Mouse (Mus musculus) erythroblast, adult 5-6 weeks (primary cell): ENCODE data around the gene Mast4. TPM values are rescaled to one million over a fixed set of nuclear protein-coding genes. Genes with fewer than 3 reads are reported as not detected.

Experiments used
- ATAC-seq: replicated peaks from 2 replicates; pipeline ENCODE4 v1.8.0; 2016; ENCODE audit warnings: moderate number of reproducible peaks, mild to moderate bottlenecking, moderate TSS enrichment, inconsistent platforms; ENCODE audit not compliant: poor library complexity, low FRiP score, severe bottlenecking
- total RNA-seq, 2 experiments: library from RNA; stranded (forward) in 1 of 2; stranded (reverse) in 1 of 2; fragments of 150-400 nt in 1 of 2; fragments of 200-764, 138-1000 nt in 1 of 2; gene quantifications; 2 replicates each; pipeline versions ENCODE4 v1.2.3 to v1.2.4; 2015 to 2017; ENCODE audit warnings: low replicate concordance in 2 of 2

The Mast4 gene
- total RNA-seq, 2 experiments from 2014 or later, result 2.1 to 5.2 TPM

DNA sequence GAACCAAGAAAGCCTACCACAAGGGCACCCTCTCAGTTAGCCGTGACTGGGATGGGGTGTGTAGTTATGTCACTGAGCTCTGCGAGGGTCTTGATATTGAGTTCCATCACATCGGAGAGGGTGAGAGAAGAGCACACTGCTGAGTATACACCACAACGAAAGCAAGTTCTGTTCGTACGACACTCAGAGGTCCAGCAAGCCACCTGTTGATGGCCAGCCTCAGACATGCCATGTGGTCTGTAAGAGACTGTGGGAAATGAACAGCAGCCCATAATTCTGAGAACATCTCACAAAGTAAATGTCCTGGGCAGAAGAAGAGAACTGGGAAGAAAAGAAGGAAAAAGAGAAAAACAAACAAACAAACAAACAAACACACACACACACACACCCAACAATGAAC is 255.5 kb downstream of the Mast4 start:
- ATAC-seq, result no peak

DNA sequence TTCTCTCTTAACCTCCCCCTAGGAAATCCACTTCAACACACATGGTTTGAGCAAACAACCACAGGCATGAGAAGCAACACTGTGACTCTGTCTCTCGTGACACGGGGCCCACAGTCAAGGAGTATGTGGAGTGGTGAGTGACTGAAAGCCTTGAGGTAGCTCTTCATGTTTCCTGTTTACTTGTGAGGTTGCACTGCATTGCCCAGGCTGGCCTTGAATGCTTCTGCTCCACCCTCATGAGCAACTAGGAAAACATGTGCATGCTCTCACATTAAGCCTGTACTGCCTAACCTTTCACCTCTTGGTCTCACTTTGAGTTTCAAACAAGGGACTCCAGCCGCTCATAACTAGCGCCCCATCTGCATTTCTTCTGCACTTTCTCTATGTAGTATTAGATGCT is 260.8 kb downstream of the Mast4 start:
- no peak for ATAC-seq

DNA sequence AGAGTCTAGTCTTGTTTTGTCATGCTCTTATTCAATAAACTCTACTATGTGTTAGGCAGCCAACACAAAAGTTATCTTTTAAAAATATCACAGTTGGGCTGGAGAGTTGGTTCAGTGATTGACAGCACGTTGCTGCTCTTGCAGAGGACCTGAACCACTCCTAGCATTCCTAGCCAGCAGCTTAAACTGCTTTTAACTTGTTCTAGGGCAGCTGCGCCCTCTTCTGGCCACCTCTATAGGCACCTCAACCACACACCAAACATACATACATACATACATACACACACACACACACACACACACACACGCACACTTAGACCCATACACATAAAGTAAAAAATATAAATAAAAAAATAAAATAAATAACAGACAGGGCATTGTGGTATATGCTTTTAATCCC is 262.5 kb downstream of the Mast4 start:
- no peak for ATAC-seq

DNA sequence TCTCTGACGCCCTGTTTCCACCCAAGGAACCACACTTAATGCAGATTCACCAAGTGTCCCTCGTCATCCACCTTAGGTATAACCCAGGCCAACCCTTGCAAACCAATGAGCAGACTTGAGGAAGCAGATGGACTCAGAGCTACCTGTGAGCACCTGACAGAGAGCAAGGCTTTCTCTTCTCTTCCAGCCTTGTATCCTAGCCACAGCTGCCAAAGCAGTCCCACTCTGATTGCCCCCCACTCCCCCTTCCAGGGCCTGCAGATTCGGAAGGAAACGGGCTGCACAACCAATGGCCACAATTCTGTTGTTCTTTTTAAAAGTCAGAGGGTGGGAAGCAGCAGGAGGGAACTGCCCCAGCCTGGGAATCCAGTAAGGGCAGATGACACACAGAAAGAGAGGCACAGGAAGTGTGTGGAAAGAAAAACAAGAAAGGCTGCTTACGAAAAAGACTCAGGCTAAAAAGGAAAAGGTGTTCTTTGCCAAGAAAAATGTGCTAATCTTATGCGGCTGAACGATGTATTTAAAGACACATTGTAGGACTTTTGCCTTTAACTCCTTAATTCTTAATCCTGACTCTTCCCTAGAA is 266.6 kb downstream of the Mast4 start:
- no peak for ATAC-seq

DNA sequence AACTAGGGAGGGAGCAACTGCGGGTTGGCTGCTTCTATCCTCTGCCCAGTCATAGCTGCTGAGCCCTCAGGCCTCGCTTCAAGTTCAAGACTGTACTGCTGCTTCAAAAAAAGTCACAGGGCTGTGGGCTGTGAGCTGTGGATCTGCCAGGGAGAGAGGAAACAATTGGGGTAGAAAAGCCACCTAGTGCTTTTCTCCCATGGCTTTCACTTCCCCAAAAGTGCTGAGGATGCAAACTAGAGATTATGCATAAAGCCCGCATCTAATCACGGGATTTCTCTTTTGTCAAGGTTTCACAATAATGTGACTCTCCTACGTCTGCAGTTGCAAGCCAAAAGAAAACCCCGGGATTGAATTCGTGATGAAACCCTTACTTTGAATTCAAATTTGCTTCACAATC is 268.9 kb downstream of the Mast4 start:
- ATAC-seq, result no peak

DNA sequence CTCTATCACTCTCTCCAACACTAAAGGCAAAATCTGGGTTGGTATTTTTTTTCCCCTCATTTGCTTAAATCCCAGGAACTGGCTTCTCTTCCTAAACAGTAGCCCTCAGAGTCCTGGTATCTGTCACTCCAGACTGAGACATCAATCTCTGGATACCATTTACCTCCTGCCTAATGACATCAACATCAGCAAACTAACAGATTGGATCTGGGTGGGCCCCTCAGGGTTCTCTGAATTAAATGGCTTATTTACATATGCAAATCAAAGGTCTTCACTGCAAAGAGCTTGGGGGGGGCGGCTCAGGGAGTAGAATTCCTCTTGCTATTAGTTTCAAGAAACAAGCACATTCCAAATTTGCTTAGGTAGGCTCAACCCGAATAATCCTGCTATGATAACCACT is 272.6 kb downstream of the Mast4 start:
- no peak for ATAC-seq

DNA sequence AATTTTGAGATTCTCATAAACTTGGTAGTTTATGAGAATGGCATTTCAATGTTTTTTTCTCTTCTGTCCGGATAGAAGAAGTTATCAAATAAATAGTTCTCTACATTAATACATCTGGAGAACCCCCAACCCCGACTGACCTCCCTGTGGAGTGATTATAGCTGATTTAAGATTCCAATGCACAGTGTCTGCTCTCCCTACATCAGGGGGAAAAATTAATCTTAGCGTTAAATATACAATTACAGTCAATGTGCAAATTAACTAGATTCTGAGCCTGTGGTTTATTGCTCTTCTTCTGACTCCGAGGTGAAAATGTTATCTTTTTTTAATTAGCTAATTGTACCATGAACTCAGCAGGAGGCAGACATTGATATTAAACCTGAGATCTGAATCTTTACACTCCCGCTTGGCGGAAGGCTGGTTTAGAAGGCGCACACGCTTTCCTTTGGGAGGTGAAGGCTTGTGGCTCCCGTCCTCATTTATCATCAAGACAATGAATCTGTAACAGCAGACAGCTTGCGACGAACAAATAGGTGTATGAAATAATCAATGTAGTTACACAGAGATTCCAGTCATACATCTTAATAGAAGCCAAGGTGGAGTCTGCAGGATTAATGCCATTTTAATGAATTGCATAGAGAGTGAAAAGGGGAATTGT is 274.2 kb downstream of the Mast4 start:
- ATAC-seq, result no peak

DNA sequence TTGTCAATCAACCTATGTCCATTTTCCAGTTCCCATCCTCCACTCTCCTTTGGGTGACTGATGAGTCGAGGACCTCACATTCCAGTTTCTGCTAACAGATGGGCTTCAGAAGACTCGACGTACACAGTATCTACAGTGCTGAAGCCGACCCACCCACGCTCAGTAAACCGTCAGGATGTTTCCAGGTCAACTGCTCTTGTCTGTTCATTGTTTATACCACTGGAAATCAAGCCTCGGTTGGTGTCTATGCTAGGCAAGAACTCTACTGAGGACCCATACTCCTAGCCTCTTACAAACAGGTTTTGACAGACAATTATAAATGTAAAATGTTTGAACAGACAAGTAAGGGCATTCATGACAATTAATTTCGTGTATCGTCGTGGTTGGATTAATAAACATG is 277.8 kb downstream of the Mast4 start:
- ATAC-seq, result no peak

DNA sequence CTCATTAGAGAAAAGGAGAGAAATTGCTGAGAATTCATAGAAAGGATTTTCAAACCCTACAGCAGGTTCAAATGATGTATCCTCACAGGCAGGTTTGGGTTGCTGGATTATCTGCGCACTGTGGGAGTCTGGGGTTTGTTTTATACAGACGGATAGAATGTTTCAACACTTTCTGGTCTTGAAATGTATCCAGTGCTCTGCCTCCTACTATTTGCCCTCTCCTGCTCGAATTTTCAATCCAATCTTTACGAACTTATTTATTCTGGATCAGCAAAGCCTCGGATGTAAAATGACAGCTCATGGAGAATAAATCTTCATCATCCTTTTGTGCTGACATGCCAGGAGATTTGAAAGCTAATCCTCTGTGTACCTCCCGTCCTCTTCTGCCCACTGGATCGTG is 281.6 kb downstream of the Mast4 start:
- ATAC-seq, result no peak

DNA sequence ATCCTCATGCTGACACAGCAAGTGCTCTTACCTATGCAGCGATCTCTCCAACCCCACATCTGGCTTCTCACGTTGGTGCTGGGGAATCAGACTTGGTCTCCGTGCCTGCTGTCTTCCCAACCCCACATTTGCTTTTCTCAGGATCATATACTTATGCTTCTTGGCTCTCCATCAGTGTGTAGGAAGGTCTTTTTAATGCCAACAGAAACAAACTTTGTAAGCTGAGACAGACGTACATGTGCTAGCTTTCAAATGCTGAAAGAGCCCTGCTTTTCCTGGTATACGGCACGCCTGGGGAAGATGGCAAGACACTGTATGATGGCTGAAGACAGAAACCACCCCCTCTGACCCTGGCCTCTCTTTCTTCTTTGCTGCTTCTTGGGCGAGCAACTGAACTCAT is 285.3 kb downstream of the Mast4 start:
- ATAC-seq, result no peak

DNA sequence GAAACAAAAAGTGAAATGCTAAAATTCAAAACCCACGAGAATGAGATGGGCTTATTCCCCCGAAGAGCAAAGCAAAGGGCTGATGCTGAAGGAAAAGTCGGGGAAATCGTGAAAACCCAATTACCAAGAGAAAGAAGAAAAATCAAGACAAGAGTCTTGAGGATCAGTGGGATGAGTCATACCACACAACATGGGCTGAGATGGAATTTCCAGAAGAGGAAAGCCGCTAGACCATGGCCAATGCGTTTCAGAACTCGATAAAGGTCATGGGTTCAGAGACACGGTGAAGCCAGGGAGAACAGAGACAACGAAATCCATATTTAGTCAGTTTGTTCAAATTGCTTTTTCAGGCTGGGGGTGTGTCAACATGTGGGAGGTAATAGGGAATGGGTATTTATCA is 290.6 kb downstream of the Mast4 start:
- ATAC-seq, result no peak

DNA sequence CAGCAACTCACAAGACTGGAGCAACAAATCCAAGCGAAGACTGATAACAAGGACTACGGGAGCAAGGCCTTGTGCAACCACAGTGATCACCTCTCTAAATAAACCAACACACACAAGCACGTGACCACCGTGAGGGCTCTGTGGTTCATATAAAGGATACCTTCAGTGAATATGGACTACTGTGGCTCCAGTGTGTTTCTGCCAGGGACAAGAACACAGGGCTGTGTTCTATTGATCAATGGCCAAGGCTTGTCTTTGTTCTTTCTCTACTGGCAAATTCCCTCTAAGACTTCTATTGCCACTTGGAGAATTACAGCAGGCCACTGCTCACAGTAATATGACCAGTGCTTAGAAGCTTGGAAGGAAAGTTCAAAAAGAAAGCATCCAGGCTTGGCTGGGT is 291.3 kb downstream of the Mast4 start:
- ATAC-seq, result no peak

DNA sequence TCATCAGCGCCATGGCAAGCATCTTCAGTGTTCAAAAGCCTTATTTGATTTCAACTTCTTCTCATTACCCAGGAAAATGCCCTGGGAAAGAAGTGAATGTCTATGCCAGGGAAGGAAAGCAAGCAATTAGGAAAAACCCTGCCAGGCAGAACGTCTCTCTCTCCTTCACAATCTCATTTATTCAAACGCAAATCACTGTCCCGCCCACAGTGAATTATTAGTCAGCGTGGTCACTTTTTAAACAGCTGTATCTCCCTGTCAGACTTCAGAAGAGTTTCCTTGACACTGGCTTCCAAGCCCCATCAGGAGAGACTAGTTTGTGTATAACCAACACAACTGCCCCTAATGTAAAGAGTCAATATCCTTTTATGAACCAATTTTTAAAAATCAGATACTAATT is 296.8 kb downstream of the Mast4 start:
- ATAC-seq, result no peak

DNA sequence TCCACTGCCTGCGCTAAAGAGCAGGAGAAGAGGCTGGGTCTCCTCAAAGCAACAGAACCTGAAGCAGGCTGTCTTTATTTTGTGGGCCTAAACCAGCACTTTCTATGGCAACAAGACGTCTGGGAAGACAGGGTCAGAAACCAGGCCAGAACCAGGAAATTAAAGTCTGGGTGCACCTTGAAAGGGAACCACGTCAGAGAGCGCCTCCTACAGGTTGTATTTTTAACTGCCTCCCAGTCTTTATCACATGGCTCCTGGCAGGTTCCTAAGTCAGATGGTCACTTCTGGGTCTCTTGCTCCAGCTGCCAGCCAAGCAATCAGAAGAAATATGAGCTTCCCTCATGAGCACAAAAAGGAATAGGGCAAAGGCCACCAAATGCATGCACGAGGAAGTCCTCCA is 304.9 kb downstream of the Mast4 start:
- ATAC-seq, result no peak

DNA sequence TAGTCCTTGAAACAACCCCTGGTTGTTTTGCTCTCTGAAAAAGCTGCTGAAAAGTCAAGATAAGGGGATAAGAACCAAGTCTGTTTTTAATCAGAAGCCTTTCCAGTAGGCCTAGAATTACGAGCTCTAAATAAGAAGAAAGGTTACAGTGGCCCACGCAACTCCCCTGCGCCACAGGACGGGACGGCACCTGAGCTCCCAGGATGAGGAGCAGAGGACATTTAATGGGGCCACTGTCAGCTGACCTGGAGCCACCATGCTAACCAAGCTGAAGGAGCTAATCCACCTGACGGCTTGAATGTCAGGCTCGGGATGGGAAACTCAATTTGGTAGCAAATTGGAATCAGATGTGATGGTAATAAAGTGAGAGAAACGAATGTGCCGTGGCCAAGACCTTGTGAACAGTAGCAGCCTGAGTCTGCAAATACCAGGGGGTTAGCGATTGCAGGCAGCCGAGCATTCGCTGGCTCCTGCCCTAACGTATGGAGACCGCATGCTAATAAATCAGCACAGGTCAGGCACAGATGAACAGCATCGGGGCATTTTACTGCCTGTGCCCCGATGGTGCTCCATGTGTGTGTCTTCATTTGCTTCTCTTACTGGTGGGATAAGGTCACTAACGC is 306.7 kb downstream of the Mast4 start:
- ATAC-seq, result no peak

DNA sequence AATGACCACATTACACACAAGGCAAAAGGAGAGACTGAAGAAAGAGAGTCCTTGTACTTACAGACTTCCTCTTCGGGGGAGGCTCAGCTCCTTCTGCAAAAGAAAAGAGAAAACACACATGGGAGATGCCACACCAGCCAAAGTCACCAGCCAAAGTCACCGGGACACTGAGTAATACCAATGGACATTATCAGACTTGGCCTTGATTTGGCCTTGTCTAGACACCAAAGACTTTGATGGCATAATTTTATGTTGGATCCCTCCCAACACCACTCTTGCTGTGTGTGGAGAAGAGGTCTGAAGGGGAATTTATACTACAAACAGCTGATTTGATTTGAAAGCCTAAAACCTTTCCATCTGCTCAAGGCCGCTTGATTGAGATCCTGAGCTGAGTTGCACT is 308.8 kb downstream of the Mast4 start:
- ATAC-seq, result no peak

DNA sequence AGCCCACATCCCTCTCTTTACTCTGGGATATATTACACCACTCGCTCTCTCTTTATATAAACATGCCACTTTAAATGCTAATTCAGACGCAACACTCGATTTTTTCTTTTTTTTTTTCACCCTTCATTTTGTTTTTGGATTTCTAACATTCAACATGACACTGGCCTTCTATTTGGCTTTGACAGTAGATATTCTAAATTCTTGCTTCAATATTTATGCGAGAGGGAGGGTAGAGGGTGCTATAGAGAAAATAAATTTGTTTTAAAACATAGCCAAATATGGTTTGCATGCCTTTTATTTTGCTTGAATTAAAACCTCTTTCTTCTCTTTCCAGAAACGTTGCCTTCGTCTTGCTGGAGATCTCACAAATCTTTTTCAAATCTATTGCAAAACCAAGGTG is 315.8 kb downstream of the Mast4 start:
- no peak for ATAC-seq

DNA sequence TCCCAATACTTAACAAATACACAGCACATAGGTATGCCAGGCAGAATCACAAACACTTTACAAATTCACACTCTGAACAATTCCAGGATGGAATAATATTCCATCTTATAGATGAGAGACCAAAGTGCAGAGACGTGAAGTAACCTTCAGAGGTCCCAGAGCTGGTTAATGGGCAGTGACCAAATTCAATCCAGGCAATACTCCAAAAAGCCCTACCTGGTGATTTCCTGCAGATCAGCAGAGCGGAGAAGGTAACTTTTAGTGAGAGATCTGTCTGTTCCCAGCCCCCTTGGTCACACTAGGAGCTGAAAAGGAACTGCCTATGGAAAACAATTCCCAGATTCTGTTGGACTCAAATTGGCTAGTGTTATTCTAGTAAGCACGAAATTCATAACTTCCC is 316.6 kb downstream of the Mast4 start:
- no peak for ATAC-seq

DNA sequence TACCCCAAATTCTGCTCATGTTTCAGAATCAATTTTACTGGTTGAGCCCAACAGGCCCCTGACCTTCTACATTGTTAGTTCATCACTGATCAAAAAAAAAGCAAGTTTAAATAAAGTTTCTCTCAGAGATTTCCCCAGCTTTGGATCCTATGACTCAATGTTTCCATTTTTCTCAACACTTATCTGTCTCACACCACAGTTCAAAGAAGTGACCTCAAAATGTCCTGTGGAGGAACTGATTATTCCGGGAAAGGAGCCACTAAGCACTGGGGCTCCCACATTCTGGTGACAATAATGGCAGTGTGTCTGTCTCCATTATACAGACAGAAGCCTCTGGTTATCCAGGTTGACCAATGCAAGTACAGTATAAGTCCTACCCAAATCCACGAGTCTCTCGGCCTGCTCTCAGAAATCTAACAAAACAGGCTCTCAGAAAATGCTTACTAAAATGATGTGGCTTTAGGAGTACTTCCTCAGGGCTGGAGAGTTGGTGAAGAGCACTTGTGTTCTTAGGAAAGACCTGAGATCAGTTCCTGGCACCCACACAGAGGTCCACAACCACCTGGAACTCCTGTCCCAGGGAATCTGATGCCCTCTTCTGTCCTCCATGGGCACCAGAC is 319.1 kb downstream of the Mast4 start:
- no peak for ATAC-seq

DNA sequence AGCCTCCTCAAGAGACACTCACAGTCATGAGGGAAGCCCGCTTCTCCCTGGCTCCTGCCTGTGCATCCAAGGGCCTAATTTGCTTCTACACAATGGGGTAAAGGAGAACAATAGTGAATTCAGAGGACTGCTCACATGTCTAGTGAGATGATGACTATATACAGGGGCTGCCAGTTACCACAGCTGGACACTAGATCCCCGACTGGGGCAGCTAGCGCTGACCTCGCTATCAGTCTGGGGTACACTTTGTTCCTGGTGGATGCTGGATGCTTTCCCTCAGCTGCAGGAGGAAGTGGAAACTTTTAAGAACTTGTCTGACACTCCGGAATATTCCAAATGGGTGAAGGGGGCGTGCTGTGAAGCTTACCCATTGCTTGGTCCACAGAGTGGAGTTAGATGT is 319.7 kb downstream of the Mast4 start:
- ATAC-seq, result no peak

DNA sequence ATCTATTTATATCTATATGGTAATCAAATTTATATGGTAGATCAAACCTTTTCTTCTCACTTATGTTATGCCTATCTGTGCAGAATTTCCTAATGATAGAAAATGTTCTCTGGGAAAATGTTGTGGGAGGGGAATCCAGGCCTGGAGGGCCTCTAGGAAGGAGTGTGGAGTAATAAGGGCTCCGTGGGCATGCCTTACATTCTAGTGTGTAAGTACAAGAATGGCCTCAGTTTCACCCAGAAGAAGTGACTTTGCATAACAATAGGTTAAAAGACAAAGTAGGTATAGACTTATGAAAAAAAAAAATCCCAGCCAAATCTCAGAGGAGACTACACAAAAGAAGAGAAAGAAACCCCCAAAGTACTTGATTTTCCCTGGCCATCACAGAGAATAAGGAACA is 320.1 kb downstream of the Mast4 start:
- ATAC-seq, result no peak
